Mouse (Mus musculus) right cerebral cortex, postnatal 36 days (tissue): ENCODE results near the gene Unc13a.

Experiments
- DNase-seq, 2 experiments: peaks; one replicate each; pipeline ENCODE4 v3.0.0; 2022; ENCODE audit warnings: low spot score in 2 of 2, mixed read lengths in 1 of 2

Unc13a gene

DNA sequence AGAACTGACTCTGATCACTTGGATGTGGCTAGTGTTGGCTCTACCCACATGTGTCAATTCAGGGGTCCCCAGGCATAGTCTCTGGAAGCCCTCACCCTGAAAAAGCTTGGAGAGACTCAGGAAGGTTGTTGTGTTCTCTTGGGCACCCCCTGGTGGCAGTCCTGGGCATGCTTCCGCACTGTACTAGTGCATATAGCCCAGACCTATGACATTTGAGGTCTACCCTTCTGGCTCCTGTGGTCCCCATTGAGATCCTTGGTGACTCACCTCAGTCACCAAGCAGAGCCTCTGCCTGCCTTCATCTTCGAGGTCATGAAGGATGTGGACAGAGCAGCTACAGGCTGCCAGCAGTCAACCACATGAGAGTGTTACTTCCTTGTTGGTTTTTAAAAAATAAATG lies 84.7 kb downstream of the Unc13a start:
- no peak for DNase-seq

- DNase-seq, result no peak
Observed at GRCm38 (mm10) chr8:71580201-71580600, 91.4 kb downstream of the Unc13a start.

DNA sequence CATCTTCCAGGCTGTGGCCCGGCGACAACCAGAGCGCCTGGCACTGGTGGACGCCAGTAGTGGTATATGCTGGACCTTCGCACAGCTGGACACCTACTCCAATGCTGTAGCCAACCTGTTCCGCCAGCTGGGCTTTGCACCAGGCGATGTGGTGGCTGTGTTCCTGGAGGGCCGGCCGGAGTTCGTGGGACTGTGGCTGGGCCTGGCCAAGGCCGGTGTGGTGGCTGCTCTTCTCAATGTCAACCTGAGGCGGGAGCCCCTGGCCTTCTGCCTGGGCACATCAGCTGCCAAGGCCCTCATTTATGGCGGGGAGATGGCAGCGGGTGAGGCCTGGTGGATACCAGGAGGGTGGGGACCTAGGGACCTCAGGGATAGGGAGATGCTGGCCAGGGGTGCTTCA lies 92.1 kb downstream of the Unc13a start:
- DNase-seq, result no peak

DNA sequence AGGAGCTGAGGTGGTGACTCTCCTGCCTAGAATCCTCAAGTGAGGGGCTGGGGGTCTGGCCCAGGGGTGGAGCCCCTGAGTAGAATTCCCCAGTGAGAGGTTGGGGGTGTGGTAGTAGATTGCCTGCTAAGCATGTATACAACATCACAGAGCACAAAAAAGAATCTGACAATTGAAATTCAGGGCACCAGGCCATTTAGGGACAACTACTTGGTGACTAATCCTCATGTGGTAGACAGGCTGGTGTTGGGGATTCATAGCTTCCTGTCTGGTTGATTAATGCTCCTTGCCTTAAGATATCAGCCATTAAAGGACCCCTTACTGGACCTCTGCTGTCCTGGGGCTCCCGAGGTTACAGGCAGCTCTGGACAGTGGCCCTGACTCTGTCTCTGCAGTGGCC lies 92.5 kb downstream of the Unc13a start:
- no peak for DNase-seq

- DNase-seq, result no peak
Observed at GRCm38 (mm10) chr8:71577856-71578387, 93.6 kb downstream of the Unc13a start.

DNA sequence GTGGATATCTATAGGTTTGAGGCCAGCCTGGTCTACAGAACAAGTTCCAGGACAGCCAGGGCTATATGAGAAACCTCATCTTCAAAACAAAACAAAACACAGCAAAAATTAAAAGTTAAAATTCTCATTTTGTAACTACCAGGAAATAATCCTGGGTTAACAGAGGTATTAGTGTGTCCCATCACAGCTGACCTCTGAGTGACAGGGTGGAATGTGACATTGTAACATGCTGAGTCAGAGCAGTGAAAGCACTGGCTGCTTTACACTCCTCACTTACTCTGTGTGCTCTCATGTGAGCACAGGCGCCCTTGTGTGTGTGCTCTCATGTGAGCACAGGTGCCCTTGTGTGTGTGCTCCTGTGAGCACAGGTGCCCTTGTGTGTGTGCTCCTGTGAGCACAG lies 96.5 kb downstream of the Unc13a start:
- DNase-seq, result no peak

GRCm38 (mm10) chr8:71574426-71574825 lies 97.1 kb downstream of the Unc13a start:
- no peak for DNase-seq
